Mouse (Mus musculus) left cerebral cortex, postnatal 10 days (tissue): ENCODE measurements at regions not wholly inside any gene's neighbourhood (a gene's known extent, or its start where the extent isn't known, plus 50 kb on each side); places are given as distances from the start of the nearest gene placed in this dataset.
A peak's percentile ranks its signal among the peaks of the same experiment; 100 is the strongest.

Source experiments
- DNase-seq, 2 experiments: peaks; one replicate each; pipeline ENCODE4 v3.0.0; 2021 to 2022; ENCODE audit warnings: low spot score in 2 of 2, mixed read lengths in 1 of 2; ENCODE audit errors: extremely low spot score in 1 of 2
- intact Hi-C: fragments of 180-260 bp; cut with DNase I; formaldehyde crosslinking; loops from one replicate; pipeline ENCODE4 v1.15.1; 2025

GRCm38 (mm10) chr11:43091046-43091445 lies 55.5 kb downstream of the Gm9972 start:
- intact Hi-C loops, result no loop called here
- DNase-seq, result no peak

- intact Hi-C loops, result no loop called here
- DNase-seq, result peak in 1 of 2 experiments; percentile 7
Observed at GRCm38 (mm10) chr11:43092126-43092920, 56.8 kb downstream of the Gm9972 start.

GRCm38 (mm10) chr11:43092980-43093379 lies 56.7 kb upstream of the Atp10b start:
- no peak for DNase-seq
- intact Hi-C loops, result no loop called here

- intact Hi-C loops, result no loop called here
Observed at GRCm38 (mm10) chr11:43096003-43096402, 53.7 kb upstream of the Atp10b start.

GRCm38 (mm10) chr11:43098795-43099425 lies 50.8 kb upstream of the Atp10b start:
- intact Hi-C loops, result no loop called here
- DNase-seq, result peak in 1 of 2 experiments; percentile 4

More at GRCm38 (mm10) chr11:43096003-43096402, 53.7 kb upstream of the Atp10b start:
- peak in 1 of 2 experiments; percentile 4 for DNase-seq
